29 mouse cellular contexts compared by ENCODE assay signal in the genomic region with DNA sequence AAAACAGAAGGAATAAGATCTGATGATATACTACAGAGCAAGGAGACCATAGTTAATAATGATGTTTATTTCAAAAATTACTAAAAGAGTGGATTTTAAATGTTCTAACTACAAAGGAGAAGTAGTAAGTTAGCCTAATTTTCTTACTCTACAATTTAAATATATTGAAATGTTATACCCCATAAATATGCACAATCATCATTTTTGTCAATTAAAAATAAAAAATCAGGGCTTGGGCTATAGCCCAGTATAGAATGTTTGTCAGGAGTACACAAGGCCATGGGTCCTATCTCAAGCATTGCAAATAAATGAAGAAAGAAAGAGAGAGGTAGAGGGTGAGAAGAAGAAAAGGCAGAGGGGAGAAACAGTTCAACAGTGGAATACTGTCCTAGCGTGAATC.
"Had no signal": no experiment of that assay in that cellular context is flagged by ENCODE, and none has a peak within 500 bp of the region (broad histone marks: within the 10 kb centered on the region; RNA-seq: fewer than 3 reads in every experiment).

No protein-coding gene starts in this region.

- H3K9me3 ChIP-seq: limb, embryonic 10.5 days; limb, embryonic 12.5 days; limb, embryonic 13.5 days; limb, embryonic 15.5 days; liver, embryonic 12.5 days; liver, embryonic 13.5 days; liver, embryonic 15.5 days; lung, embryonic 15.5 days; midbrain, embryonic 10.5 days; midbrain, embryonic 12.5 days; midbrain, embryonic 13.5 days; midbrain, embryonic 15.5 days had no signal

- H3K4me2 ChIP-seq: limb, embryonic 12.5 days; limb, embryonic 13.5 days; limb, embryonic 15.5 days; liver, embryonic 11.5 days; liver, embryonic 12.5 days; liver, embryonic 13.5 days; liver, embryonic 15.5 days; lung, embryonic 14.5 days; lung, embryonic 15.5 days; midbrain, embryonic 11.5 days; midbrain, embryonic 12.5 days; midbrain, embryonic 13.5 days; midbrain, embryonic 15.5 days had no signal

- H3K27ac ChIP-seq: limb, embryonic 10.5 days; limb, embryonic 12.5 days; limb, embryonic 13.5 days; limb, embryonic 15.5 days; liver, embryonic 12.5 days; liver, embryonic 13.5 days; liver, embryonic 14.5 days; liver, embryonic 15.5 days; lung, embryonic 15.5 days; macrophage; midbrain, embryonic 10.5 days; midbrain, embryonic 12.5 days; midbrain, embryonic 13.5 days; midbrain, embryonic 15.5 days had no signal

- DNase-seq: left cerebral cortex, postnatal 4 days; liver; liver, embryonic 13.5 days; liver, postnatal 0 days; lung, adult 18-20 months; lung, adult 2 months; lung, embryonic 14.5 days; lung, postnatal 10 days; lung, postnatal 14 days; lung, postnatal 36 days; lung, postnatal 4 days; midbrain, embryonic 14.5 days had no signal

- H3K4me1 ChIP-seq: limb, embryonic 15.5 days; liver, embryonic 12.5 days; liver, embryonic 13.5 days; liver, embryonic 15.5 days; midbrain, embryonic 12.5 days; midbrain, embryonic 13.5 days; midbrain, embryonic 15.5 days had no signal

- H3K9ac ChIP-seq: limb, embryonic 12.5 days; limb, embryonic 13.5 days; limb, embryonic 15.5 days; liver, embryonic 12.5 days; liver, embryonic 13.5 days; liver, embryonic 14.5 days; liver, embryonic 15.5 days; liver, postnatal 0 days; lung, embryonic 14.5 days; lung, embryonic 15.5 days; midbrain, embryonic 12.5 days; midbrain, embryonic 13.5 days; midbrain, embryonic 15.5 days had no signal

- H3K36me3 ChIP-seq: limb, embryonic 10.5 days; limb, embryonic 12.5 days; limb, embryonic 13.5 days; limb, embryonic 15.5 days; liver, embryonic 12.5 days; liver, embryonic 13.5 days; liver, embryonic 15.5 days; lung, embryonic 15.5 days; midbrain, embryonic 10.5 days; midbrain, embryonic 12.5 days; midbrain, embryonic 13.5 days; midbrain, embryonic 15.5 days had no signal

- H3K27me3 ChIP-seq: limb, embryonic 12.5 days; limb, embryonic 13.5 days; limb, embryonic 15.5 days; liver, embryonic 12.5 days; liver, embryonic 13.5 days; liver, embryonic 15.5 days; lung, embryonic 15.5 days; megakaryocyte, embryonic 14.5 days; midbrain, embryonic 12.5 days; midbrain, embryonic 13.5 days; midbrain, embryonic 15.5 days had no signal

- H3K4me3 ChIP-seq: limb, embryonic 10.5 days; limb, embryonic 12.5 days; limb, embryonic 13.5 days; limb, embryonic 15.5 days; liver, embryonic 12.5 days; liver, embryonic 13.5 days; liver, embryonic 15.5 days; lung, embryonic 15.5 days; megakaryocyte, embryonic 14.5 days; midbrain, embryonic 10.5 days; midbrain, embryonic 12.5 days; midbrain, embryonic 13.5 days; midbrain, embryonic 15.5 days; myocyte had no signal
